Mouse (Mus musculus): ENCODE data around the gene Sgsh.

DNA sequence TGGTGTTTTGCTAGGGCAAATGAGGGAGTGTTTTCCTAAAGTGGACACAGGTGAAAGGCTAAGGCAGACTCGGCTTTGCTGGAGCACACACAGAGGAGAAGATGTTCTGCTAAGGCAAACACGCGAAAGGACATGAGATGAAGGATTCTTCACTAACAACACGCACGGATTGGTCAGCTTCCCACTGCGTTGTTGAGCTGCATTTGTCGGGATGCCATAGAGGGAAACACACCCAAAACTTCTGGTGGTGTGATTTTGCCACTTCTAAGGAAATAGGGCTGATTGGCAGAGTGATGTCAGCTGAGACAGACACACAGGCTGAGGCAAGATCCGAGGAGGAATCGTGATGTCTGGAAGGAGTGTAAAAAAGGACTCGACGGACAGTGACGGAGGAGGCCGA lies 40.6 kb upstream of the Sgsh start:
- TF ChIP-seq POLR2A (IDR thresholded peaks at IDR 0.05; ENCODE audit: borderline replicate concordance, insufficient read depth, low read length), result no peak
- no peak for TF ChIP-seq CTCF (IDR thresholded peaks at IDR 0.05; ENCODE audit: borderline replicate concordance, insufficient read depth, low read depth, low read length)
